ENCODE assay signal across 13 mouse cellular contexts in the genomic region with DNA sequence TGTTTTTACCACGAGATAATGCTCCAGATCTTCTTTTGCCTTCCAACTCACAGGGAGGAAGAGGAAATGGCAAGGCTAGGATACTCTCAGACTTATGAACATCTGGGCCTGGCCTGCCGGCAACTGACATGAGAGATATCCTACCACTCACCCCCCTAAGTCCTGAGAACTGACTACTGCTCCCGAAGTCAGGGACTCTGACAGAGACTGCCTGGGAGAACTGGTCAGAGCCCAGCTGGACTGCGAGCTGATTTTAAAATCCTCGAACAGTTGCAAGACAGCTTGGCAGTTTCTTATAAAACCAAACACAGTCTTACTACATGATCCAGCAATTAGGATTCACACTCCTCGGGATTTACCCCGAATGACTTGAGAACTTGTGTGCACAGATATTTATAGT.
DNase-seq lines count a peak whose midpoint lies in the region; ATAC-seq lines count a peak whose summit lies in the region.
"Had no signal": no experiment of that assay in that cellular context is flagged by ENCODE, and none has a peak within 500 bp of the region (broad histone marks: within the 10 kb centered on the region; RNA-seq: fewer than 3 reads in every experiment).

No protein-coding gene starts in this region.

- intact Hi-C loops in heart, postnatal 36 days (cut with DNase I) = no loop called here

- DNase-seq in frontal cortex, postnatal 10 days (ENCODE audit: low spot score in 2 of 2) = no peak
- DNase-seq in heart, adult 9 months (ENCODE audit: low spot score in 2 of 2) = peak; percentile 47 to 51
- DNase-seq in heart, postnatal 36 days = no peak
- peak; percentile 34 for DNase-seq in gastrocnemius, postnatal 25 days
- DNase-seq in lung, postnatal 10 days = peak; percentile 47
- DNase-seq in spleen, adult 12 weeks (ENCODE audit: low spot score) = no peak
- no peak for DNase-seq in cerebellum, postnatal 25 days
- DNase-seq: cerebellum, adult 9-11 months; forebrain, postnatal 0 days; kidney, adult 9 months; right cerebral cortex, postnatal 25 days had no signal

- ATAC-seq in frontal cortex, adult (ENCODE audit: low TSS enrichment) = peak; percentile 41; the same call in 1 of the 2 replicates
- ATAC-seq: forebrain, postnatal 0 days; intestine, embryonic 15.5 days had no signal

Comparison
In these comparisons a context has a peak if more than half of its experiments do, and no peak if none do; other contexts are left out.
1. DNase-seq: peak in heart, adult 9 months (2 of 2), gastrocnemius, postnatal 25 days (single experiment) and lung, postnatal 10 days (single experiment); none in frontal cortex, postnatal 10 days (0 of 2), heart, postnatal 36 days (0 of 2), spleen, adult 12 weeks (single experiment) and cerebellum, postnatal 25 days (0 of 2).